Mouse (Mus musculus) adrenal gland (tissue): ENCODE data around the gene 1700029F12Rik.

ENCODE experiments used
- intact Hi-C: fragments of 180-260 bp; cut with DNase I; formaldehyde crosslinking; loops from one replicate; pipeline ENCODE4 v1.15.1; 2025

Gene 1700029F12Rik

GRCm38 (mm10) chr13:97030075-97030474 lies 4.1 kb downstream of the 1700029F12Rik start:
- intact Hi-C loops: no loop called here

GRCm38 (mm10) chr13:97021906-97022305 lies 12.3 kb downstream of the 1700029F12Rik start:
- intact Hi-C loops: no loop called here

DNA sequence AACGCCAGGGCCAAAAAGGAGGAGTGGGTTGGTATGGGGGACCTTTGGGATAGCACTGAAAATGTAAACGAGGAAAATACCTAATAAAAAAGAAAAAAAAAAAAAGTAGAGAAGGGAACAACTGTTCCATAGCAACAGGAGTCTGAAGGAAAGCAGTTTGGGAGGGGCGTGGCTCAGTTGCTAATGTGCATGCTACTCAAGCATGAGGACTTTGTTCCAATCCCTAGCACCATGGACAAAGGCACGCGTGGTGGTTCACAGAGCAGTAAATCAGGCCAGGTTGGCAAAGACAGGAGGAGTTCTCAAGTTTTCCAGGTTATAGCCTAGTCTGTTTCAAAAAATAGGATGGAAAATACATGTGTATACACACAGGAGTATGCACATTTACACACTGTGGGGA lies 14.0 kb downstream of the 1700029F12Rik start:
- intact Hi-C loops: no loop called here

GRCm38 (mm10) chr13:97017711-97018110 lies 16.5 kb downstream of the 1700029F12Rik start:
- intact Hi-C loops: no loop called here

GRCm38 (mm10) chr13:97014366-97014765 lies 19.8 kb downstream of the 1700029F12Rik start:
- intact Hi-C loops: no loop called here

DNA sequence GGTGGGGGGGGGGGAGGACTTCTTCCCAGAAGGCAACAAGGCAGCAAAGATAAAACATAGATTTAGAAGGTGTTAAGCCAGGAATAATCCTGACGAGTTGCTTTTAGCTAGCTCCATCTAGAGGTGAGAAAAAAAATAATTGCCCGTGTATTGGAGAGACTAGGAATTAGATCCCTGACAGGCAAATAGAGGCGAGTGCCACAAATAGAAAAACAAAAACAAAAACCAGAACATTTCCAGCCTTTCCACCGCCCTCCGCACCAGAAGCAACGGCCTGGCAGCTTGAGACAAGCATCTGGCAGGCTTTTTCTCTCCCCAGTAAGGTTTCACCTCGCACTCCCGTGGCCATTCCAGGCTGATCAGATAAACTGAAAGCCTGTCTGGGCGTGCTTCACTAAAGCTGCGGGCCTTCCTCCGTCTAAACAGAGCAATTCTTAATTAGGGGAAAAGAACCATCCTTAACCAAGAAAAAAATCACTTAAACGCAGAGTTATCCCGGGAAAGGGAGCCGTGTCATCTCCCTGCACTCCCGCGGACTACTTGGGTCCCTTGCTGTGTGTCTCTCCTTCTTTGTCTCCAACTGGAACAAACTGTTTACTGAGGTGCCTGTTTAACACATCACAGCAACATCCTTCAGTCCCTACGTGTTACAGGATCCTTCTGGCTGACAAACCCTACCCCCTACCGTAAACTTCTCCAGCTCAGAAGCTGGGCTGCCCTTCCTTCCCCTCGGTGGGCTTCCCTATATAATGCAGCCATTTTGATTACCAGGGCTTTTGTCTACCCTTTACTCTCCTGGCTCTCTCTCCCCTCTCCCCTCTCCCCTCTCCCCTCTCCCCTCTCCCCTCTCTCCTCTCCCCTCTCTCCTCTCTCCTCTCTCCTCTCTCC lies 25.7 kb downstream of the 1700029F12Rik start:
- intact Hi-C loops: loop anchor here (10.0 kb wide), 2 partner anchors 84 to 154 kb away; partner anchors contain the start of gene Gcnt4

DNA sequence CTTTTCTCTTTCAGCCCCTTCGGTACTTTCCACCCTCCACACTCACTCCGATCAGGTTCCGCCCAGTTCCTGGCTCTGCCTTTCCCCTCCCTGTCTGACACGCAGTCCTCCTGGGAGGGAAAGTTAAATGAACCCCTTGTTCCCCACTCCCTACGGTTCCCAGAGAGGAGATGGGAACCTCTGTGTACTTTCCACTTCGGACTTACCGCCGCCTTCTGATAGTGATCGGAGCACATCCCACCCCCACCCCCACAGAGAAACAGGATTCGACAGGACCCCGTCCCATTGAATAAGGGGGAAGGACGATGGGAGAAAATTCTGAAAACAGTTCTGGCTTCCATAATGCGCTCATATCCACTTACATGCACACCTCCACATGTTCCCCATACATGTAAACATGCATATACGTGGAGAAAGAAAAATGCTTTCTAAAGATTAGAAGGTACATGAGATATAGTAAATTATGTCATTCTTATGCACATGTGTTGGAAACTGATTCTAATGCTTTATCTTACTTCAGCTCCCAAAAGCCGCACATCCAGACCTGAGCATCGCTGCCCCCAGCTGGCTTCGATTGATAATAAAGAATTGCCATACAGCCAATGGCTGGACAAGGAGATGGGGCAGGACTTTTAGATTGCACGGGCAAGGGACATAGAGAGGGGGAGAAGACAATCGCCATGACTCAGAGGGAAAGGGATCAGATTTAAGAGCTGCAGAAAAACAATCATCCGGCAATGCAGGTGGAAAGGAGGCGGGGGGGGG lies 26.5 kb downstream of the 1700029F12Rik start:
- intact Hi-C loops: loop anchor here (10.0 kb wide), 2 partner anchors 83 to 153 kb away; partner anchors contain the start of gene Gcnt4

- intact Hi-C loops: loop anchor here (10.0 kb wide), 2 partner anchors 82 to 152 kb away; partner anchors contain the start of gene Gcnt4
Observed at GRCm38 (mm10) chr13:97006784-97007183, 27.4 kb downstream of the 1700029F12Rik start.

DNA sequence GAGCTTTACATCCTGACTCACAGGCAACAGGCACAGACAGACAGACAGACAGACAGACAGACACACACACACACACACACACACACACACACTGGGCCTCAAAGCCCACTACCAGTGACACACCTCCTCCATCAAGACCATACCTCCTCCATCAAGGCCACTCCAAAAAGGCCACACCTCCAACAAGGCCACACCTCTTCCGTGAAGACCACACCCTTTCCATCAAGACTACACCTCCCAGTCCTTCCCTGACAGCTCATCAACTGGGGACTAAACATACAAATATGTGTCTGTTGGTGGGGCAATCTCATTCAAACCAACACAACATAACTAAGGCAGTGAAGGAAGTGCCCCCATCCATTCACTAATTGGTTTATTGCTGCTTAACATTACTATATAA lies 37.1 kb downstream of the 1700029F12Rik start:
- intact Hi-C loops: no loop called here

GRCm38 (mm10) chr13:96995243-96995642 lies 38.9 kb downstream of the 1700029F12Rik start:
- intact Hi-C loops: no loop called here

DNA sequence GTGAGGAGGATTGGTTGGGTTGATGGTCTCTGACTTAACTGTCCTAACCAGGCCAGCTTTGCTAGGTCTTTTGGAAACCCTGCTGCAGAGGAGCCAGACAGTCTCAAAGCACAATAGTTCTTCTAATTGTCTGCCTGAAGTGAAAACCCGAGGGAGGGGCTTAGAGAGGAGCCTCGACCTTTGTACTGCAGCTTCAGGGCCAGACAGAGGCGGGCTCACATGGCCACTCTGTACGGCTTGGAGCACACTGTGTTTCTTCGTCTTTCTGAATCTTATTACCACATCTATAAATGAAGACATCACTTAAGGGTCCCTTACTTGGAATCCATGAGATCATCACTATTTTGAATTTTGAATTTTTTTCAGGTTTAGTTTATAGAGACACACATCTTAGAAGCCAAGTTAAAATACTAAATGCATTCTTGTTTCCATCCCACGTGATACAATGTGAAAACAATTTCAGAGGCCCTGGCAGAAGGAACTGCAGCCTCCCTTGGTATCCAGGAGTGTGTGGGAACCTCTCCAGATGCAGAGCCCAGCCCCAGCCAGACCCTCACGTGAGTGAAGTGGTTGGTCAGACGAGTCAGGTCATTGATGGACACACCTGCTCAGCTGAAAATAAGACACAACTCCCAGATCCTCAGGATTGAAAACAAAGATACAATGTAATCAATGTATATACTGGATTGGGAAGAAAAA lies 40.7 kb downstream of the 1700029F12Rik start:
- intact Hi-C loops: no loop called here

DNA sequence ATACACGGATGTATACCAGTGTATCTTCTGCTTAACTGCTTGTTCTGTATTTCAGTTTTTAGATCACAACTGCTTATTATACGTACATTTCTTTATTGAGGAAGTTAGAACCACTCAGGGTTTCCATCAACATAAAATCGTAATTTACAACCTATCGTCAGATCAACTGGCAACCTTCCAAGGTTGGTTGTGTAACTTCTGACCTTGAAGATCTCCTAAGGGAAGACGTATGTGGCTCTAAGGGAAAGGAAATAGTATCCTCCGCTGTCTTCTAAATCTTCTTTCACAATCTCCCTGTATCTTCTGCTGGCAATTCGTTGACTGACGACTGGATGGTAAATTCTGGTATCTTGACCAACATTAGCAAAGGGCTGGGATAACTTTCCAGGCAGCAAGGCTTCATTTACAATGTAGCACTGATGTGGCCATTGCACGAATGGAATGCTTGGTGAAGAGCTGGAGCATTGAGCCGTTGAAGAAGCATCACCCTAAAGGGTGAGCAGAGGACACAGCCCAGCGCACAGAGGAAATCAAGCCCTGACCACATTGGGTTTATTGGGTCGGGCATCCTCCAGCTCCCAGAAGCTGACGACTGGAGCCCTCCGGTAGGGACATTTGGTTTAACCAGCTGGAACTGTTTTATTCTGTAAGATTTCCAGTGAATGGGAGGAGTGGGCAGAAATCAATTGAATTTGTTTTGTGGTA lies 43.4 kb downstream of the 1700029F12Rik start:
- intact Hi-C loops: no loop called here

DNA sequence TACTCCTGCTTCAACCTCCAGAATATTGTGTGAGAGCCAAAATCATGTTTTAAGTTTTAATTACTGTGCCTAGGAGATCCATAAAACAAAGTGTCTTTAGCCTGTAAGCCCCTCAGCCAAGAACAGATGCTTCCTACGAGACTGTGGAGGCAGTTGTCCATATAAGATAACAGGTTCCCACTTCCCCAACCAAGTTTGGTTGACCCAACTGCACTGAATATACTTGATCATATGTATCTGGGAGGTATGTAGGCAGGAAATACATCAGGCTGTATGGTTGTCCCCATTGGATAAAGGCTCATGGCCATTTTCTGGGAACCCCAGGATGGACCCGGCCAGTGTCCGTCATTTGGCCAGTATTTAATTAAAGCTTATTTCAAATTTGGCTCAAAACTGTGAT lies 44.1 kb downstream of the 1700029F12Rik start:
- intact Hi-C loops: no loop called here

DNA sequence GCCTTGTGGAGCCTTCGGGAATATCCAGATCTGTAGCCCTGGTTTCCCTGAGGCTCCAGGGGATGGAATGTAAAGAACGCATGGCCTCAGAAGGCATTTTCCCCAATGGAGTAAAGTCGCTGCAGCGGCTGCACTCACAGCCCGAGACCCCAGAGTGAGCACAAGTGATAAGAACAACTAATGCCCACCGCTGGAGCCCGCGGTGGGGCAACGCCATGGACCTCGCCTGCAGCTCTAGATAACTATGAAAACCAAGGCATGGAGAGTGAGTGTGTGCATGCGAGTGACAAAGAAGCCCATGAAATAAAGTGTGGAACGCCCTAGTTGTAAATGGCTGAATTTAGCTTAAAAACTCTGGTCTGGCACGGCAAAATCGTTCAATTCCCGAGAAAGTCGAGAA lies 45.0 kb downstream of the 1700029F12Rik start:
- intact Hi-C loops: no loop called here

GRCm38 (mm10) chr13:96985599-96986275 lies 48.4 kb downstream of the 1700029F12Rik start:
- intact Hi-C loops: no loop called here

- intact Hi-C loops: no loop called here
Observed at GRCm38 (mm10) chr13:96984688-96985087, 49.5 kb downstream of the 1700029F12Rik start.

DNA sequence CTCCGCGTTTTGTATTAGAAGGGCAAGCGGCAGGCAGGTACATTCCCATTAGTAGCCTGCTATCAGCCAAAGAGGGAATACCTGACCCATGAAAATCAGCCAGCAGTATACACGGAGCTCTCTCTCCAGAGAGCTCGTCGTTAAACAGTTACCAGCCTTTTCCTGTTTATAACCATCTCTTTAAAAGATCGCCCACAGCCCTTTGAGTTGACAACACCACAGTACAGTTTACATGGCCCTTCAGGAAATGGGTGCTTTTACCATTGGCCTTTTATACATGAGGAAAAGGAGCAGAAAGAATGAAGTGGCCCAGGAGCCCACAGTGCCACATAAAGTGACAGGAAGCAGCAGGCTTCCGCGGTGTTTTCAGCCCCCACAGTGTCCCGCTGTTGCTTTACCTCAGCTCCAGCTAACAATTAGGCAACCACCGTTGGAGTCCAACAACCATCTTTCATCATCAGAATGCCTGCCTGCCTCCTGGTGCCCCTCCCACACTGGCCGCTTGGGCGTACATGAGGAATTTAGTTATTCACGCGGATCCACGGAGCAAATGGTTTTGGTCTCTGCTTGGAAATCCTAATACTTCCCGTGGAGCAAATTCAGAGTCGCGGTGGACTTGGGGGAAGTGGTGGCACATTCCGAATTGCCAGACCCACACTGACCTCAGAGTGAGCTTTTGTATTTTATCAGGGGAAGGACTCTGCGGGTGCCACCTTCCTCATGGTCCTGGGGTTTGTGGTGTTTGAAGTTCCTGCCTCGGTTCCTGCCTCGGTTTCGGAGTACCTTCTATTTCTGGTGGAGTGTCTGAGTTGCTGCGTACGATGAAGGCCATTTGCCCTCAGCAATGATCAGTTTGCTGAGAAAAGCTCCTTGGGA lies 50.7 kb downstream of the 1700029F12Rik start:
- intact Hi-C loops: no loop called here

DNA sequence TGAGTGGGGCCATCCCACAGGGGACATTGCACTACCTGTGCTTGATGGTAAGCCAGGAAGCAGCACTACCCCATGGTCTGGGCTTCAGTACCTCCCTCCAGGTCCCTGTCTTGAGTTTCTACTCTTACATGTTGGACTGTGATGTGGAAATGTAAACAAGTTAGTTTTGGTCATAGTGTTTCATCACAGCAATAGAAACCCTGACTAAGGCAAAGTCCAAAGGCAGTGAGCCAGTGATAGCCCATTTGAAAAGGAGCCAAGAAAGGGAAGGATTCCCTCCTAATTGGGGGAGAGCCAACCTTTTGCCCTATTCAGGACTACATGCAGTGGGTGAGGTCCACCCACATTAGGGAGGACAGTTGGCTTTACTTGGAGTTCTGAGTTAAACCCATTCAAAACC lies 53.6 kb downstream of the 1700029F12Rik start:
- intact Hi-C loops: no loop called here

- intact Hi-C loops: no loop called here
Observed at GRCm38 (mm10) chr13:96976986-96977595, 57.1 kb downstream of the 1700029F12Rik start.
